Mouse (Mus musculus) embryonic stem cell, embryonic (primary cell): Measurements from ENCODE around the gene Cd300a.

Experiments used
- CTCF ChIA-PET, 4 experiments: fragments of 300-600 bp in 2 of 4; fragments of 350-600 bp in 2 of 4; sonication (Branson Sonifier 250); formaldehyde crosslinking; loops; one replicate each; lab custom pipeline; 2022; ENCODE audit warnings: inconsistent platforms in 2 of 4; lab: Charles Lee
- POLR2A ChIA-PET, 4 experiments: fragments of 300-600 bp in 2 of 4; fragments of 350-600 bp in 2 of 4; sonication (Branson Sonifier 250); formaldehyde crosslinking; loops; one replicate each; lab custom pipeline; 2022; ENCODE audit warnings: antibody characterized with exemption in 4 of 4, inconsistent platforms in 1 of 4; lab: Charles Lee

Cd300a gene

GRCm38 (mm10) chr11:114876621-114877020 lies 13.2 kb upstream of the Cd300a start:
- CTCF ChIA-PET = interaction anchor here in 1 of 4 experiments (1.0 to 1.2 kb wide), 5 partner anchors 18 to 131 kb away, joined by 3 to 6 read pairs (median 4); no protein-coding TSS in a partner anchor
- POLR2A ChIA-PET = interaction anchor here in 2 of 4 experiments (0.6 to 2.2 kb wide), 11 partner anchors 9 to 208 kb away, joined by 3 to 22 read pairs (median 3); partner anchors contain the start of gene Rpl38 (in 1 of the 2)

- CTCF ChIA-PET = interaction anchor here in 2 of 4 experiments (0.7 to 2.1 kb wide), 8 partner anchors 18 to 853 kb away, joined by 3 to 9 read pairs (median 4); no protein-coding TSS in a partner anchor
Measured at GRCm38 (mm10) chr11:114877145-114877544, 12.7 kb upstream of the Cd300a start.

DNA sequence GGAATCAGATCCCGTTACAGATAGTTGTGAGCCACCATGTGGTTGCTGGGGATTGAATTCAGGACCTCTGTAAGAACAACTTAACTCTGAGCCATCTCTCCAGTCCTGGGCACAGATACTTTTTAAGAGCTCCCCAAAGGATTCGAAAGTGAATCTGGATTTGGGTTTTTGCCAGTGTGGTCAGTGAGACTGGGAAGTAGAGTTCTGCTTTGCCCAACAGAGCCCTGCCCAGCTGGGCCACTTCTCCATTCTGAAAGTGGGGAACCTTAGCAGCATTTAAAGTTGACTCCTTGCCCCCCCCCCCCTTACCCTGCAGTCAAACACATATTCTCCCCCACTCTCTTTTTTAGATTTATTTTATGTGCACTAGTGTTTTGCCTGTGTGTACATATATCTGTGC lies 10.2 kb upstream of the Cd300a start:
- CTCF ChIA-PET = interaction anchor here in 3 of 4 experiments (0.6 to 2.8 kb wide), 10 partner anchors 20 to 193 kb away, joined by 3 to 13 read pairs (median 4); no protein-coding TSS in a partner anchor
- POLR2A ChIA-PET = interaction anchor here in 2 of 4 experiments (0.7 to 0.9 kb wide), 3 partner anchors 11 to 77 kb away, joined by 3 read pairs; no protein-coding TSS in a partner anchor

More at GRCm38 (mm10) chr11:114877145-114877544, 12.7 kb upstream of the Cd300a start:
- POLR2A ChIA-PET = interaction anchor here in 2 of 4 experiments (0.6 to 1.5 kb wide), 6 partner anchors 18 to 130 kb away, joined by 3 read pairs; no protein-coding TSS in a partner anchor

GRCm38 (mm10) chr11:114880185-114880584 lies 9.7 kb upstream of the Cd300a start:
- CTCF ChIA-PET = interaction anchor here (0.6 to 2.8 kb wide), 14 partner anchors 8 to 326 kb away, joined by 3 to 13 read pairs (median 4); no protein-coding TSS in a partner anchor
- POLR2A ChIA-PET = interaction anchor here in 2 of 4 experiments (0.7 to 0.9 kb wide), 3 partner anchors 11 to 78 kb away, joined by 3 read pairs; no protein-coding TSS in a partner anchor

- ChIA-PET POLR2A (interaction anchor here in 2 of 4 experiments (0.6 to 0.7 kb wide), 2 partner anchors 34 to 291 kb away, joined by 3 to 5 read pairs; no protein-coding TSS in a partner anchor), CTCF (interaction anchor here (0.6 to 2.8 kb wide), 19 partner anchors 8 to 1303 kb away, joined by 3 to 13 read pairs (median 4); no protein-coding TSS in a partner anchor)
Measured at GRCm38 (mm10) chr11:114880589-114880988, 9.3 kb upstream of the Cd300a start.

DNA sequence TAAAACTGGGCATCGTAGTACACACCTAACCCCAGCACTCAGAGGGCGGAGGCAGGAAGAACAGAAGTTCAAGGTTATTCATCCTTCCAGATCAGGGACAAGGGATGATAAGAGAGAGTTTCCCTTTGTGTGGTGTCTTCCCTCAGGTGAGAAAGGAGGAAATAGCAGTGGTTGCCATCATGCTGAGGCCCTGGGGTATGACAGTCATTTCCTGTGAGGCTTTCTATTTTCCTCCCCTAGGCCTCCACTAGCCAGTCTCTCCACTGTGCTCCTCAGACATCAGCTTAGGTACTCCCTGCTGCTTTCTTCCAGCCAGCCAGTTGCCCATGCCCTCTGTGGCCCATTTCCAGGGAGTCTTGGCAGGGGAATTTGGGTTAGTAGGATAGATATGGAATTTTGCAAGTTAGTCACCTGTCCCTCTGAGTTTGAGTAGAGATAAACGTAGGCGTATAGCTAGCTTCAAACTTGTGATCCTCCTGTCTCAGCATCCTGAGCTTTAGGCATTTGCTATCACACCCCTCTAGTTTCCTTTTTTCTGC lies 6.5 kb upstream of the Cd300a start:
- ChIA-PET CTCF (interaction anchor here in 2 of 4 experiments (0.6 to 1.2 kb wide), 6 partner anchors 10 to 1016 kb away, joined by 3 to 7 read pairs (median 3); partner anchors contain the start of gene Cdr2l (in 1 of the 2)), POLR2A (interaction anchor here in 3 of 4 experiments (0.6 to 1.4 kb wide), 5 partner anchors 9 to 216 kb away, joined by 3 to 5 read pairs (median 4); no protein-coding TSS in a partner anchor)

DNA sequence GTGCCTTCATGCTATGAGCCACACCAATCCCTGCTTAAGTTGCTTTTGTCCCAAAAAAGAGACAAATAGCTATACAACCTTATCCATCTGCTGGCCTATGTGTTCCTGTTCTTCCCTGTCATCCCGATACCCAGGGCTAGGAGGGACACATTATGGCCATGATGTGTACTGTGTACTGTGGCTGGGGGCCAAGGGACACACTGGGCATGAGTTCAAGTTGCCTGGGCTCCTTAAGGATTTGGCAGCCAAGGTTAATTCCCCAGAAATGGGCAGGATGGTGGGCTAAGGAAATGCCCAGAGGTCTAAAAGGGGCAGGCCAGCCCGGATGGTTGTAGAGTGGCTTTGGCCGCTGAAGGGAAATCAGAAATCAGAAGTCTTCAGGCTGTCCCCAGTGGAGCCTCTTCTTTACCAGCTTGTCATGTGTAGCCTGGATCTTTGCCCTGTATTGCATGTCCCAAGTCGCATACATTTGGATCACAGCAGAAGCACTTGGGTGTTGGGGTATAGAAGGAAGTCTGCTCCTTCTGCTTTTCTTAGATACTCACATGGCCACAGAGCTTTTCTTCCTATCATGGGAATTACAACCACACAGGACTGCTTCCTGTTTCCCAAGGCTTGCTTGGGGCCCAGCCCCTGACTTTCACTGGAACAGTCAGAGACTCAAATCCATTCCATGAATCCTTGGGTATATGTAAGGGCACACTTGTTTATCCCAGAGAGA lies 5.3 kb upstream of the Cd300a start:
- ChIA-PET POLR2A (interaction anchor here in 1 of 4 experiments (1.4 kb wide), 1 partner anchor 20 kb away, joined by 3 read pairs; no protein-coding TSS in a partner anchor), CTCF (no interaction called here)

GRCm38 (mm10) chr11:114890542-114890941 lies 701 bp downstream of the Cd300a start:
- CTCF ChIA-PET = no interaction called here
- POLR2A ChIA-PET = interaction anchor here in 1 of 4 experiments (1.1 kb wide), 1 partner anchor 17 kb away, joined by 3 read pairs; no protein-coding TSS in a partner anchor

DNA sequence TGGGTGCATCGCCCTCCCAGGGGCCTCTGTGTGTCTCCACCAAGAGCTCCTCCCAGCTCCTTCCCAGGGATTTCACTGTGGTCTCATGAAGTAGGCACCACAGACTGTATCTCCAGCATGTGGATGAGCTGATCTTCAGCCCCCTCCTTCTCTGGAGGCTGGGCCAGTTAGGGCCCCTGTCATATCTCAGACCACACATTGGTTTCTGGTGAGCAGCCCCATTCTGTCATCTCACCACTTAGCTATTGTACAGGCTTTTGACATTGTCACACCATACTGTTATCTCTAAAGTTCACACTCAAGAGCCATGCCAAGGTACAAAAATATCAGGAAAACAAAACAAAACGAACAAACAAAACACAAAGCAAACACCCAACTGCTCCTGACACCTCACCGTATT lies 6.2 kb downstream of the Cd300a start:
- CTCF ChIA-PET = interaction anchor here in 3 of 4 experiments (0.5 to 1.4 kb wide), 5 partner anchors 13 to 260 kb away, joined by 3 to 9 read pairs (median 4); no protein-coding TSS in a partner anchor

GRCm38 (mm10) chr11:114898026-114898425 lies 8.2 kb downstream of the Cd300a start:
- POLR2A ChIA-PET = interaction anchor here in 2 of 4 experiments (0.7 to 1.1 kb wide), 2 partner anchors 21 to 877 kb away, joined by 3 to 9 read pairs; no protein-coding TSS in a partner anchor
- CTCF ChIA-PET = interaction anchor here in 3 of 4 experiments (0.7 to 1.7 kb wide), 3 partner anchors 10 to 15 kb away, joined by 3 to 5 read pairs (median 3); no protein-coding TSS in a partner anchor

More for the DNA sequence above, 6.2 kb downstream of the Cd300a start:
- POLR2A ChIA-PET = interaction anchor here in 2 of 4 experiments (0.6 to 1.5 kb wide), 2 partner anchors 23 to 342 kb away, joined by 3 to 4 read pairs; no protein-coding TSS in a partner anchor

GRCm38 (mm10) chr11:114903224-114903623 lies 13.4 kb downstream of the Cd300a start:
- ChIA-PET POLR2A (no interaction called here), CTCF (interaction anchor here in 1 of 4 experiments (0.6 kb wide), 1 partner anchor 87 kb away, joined by 4 read pairs; no protein-coding TSS in a partner anchor)

DNA sequence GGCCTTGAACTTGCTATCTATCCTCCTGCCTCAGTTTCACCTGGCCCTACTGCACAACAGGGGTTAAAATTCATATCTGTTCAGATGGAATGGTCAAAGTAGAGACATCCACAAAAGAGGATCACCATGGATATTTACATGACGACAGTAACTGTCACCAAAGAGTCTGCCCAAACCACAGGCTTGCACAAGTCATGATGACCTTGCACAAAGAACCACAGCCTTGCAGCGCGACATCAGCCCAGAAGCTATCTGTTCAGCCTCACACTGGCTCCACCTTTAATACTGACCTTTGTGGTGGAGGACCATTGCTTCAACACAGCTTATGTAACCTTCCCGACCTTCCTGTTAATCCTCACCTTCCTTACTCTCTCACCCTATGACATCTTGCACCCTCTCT lies 17.7 kb downstream of the Cd300a start:
- ChIA-PET CTCF (interaction anchor here in 2 of 4 experiments (0.7 to 2.1 kb wide), 7 partner anchors 10 to 1040 kb away, joined by 3 to 5 read pairs (median 4); partner anchors contain the start of gene Dnaic2 (in 1 of the 2)), POLR2A (interaction anchor here in 2 of 4 experiments (0.7 to 1.0 kb wide), 2 partner anchors 18 to 79 kb away, joined by 3 read pairs; partner anchors contain the start of gene Cd300a (in 1 of the 2))

DNA sequence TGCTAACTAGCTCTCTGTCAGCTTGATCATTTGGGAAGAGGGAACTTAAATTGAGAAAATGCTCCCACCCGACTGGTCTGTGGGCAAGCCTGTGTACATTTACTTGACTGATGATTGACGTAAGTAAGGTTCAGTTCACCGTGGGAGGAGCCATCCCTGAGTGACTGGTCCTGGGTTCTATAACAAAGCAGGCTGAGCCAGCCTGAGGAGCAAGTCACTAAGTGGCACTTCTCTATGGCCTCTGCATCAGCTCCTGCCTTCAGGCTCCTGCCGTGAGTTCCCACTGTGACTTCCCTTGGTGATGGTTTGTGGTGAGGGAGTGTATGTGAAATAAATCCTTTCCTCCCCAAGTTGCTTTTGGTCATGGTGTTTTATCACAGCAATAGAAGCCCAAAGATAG lies 18.2 kb downstream of the Cd300a start:
- CTCF ChIA-PET = interaction anchor here in 3 of 4 experiments (0.5 to 2.1 kb wide), 12 partner anchors 10 to 1041 kb away, joined by 3 to 6 read pairs (median 4); partner anchors contain the start of gene Dnaic2 (in 1 of the 3)

DNA sequence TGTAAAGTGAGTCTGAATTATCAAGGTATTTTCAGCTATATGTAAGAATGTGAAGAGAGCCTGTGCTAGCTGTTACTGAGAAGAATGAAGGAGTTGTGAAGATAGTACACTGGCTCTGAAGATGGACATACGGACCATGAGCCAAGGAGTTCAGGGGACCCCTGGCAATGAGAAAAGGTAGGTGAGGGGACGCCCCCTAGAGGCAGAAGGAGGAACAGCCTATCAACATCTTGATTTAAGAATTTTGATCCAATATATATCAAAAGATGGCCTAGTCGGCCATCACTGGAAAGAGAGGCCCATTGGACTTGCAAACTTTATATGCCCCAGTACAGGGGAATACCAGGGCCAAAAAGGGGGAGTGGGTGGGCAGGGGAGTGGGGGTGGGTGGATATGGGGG lies 19.7 kb downstream of the Cd300a start:
- CTCF ChIA-PET = interaction anchor here (0.6 to 2.1 kb wide), 17 partner anchors 9 to 1392 kb away, joined by 3 to 6 read pairs (median 3); no protein-coding TSS in a partner anchor
- POLR2A ChIA-PET = interaction anchor here in 2 of 4 experiments (0.6 to 1.5 kb wide), 3 partner anchors 51 to 158 kb away, joined by 3 read pairs; no protein-coding TSS in a partner anchor

More for the DNA sequence above, 18.2 kb downstream of the Cd300a start:
- POLR2A ChIA-PET = interaction anchor here in 2 of 4 experiments (1.0 to 1.5 kb wide), 2 partner anchors 79 to 157 kb away, joined by 3 read pairs; no protein-coding TSS in a partner anchor

GRCm38 (mm10) chr11:114912847-114913246 lies 23.0 kb downstream of the Cd300a start:
- ChIA-PET POLR2A (interaction anchor here (0.6 to 1.5 kb wide), 8 partner anchors 45 to 240 kb away, joined by 3 to 5 read pairs (median 3); no protein-coding TSS in a partner anchor), CTCF (interaction anchor here (0.5 to 4.3 kb wide), 96 partner anchors 9 to 927 kb away, joined by 3 to 63 read pairs (median 4); partner anchors contain the start of genes Btbd17 (in 1 of the 4), Cd300lb (in 1 of the 4) and Dnaic2 (in 1 of the 4))

DNA sequence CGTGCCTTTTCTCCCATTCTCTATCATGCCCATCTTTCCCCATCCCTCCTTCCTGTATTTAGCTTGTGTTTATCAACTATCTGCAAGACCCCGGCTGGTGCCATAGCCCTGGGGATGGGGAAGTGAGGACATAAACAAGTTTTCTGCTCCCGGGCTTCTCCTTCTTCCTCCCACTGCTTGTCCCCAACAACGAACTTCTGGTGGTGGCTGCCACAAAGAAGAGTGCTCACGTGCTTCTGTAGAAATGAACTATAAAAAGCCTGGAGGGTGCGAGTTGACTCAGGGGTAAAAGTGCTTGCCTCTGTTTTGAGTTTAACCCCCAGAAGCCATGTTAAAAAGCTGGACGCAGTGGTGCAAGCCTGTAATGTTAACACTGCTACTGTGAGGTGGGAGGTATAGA lies 25.1 kb downstream of the Cd300a start:
- CTCF ChIA-PET = interaction anchor here in 3 of 4 experiments (0.6 to 4.3 kb wide), 4 partner anchors 9 to 147 kb away, joined by 3 to 63 read pairs (median 4); no protein-coding TSS in a partner anchor
- POLR2A ChIA-PET = interaction anchor here in 2 of 4 experiments (0.9 to 1.7 kb wide), 3 partner anchors 35 to 429 kb away, joined by 3 read pairs; no protein-coding TSS in a partner anchor

DNA sequence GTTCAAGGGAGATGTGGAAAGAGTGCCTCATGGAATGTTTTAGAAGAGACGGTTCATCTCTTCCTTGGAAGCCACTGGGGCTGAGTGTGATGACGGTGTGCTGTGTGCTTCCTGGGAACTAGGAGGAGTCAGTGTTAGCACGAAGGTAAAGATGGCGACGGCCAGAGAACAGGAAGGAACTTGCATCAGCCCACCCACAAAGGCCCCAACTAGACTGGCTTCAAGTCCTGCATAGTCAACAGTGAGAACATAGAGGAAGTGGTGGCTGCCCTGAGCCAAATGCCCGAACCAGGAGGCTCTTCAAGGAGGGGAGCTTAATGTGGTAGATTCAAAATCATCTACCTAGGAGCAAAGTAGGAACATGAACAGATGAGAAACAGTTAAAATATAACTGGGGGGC lies 27.3 kb downstream of the Cd300a start:
- POLR2A ChIA-PET = no interaction called here
- CTCF ChIA-PET = interaction anchor here in 1 of 4 experiments (0.6 kb wide), 1 partner anchor 881 kb away, joined by 3 read pairs; no protein-coding TSS in a partner anchor
